Mouse (Mus musculus) bone marrow macrophage, adult 2 months (primary cell): ENCODE results near the gene Cntnap1.

ENCODE experiments used
- CTCF ChIP-seq: IDR thresholded peaks from 2 replicates; pipeline ENCODE4 v1.5.1; 2012; ENCODE audit warnings: low read depth, mild to moderate bottlenecking, low read length, moderate library complexity
- POLR2A ChIP-seq: IDR thresholded peaks from 2 replicates; pipeline ENCODE4 v1.6.1; 2012; ENCODE audit warnings: mild to moderate bottlenecking, low read depth, low read length, borderline replicate concordance

GRCm38 (mm10) chr11:101152825-101153224 is 17.5 kb upstream of the Cntnap1 start:
- TF ChIP-seq POLR2A (no peak), CTCF (no peak)
